Mouse (Mus musculus) lung, postnatal 25 days (tissue): ENCODE measurements around the gene Il12rb2.

Experiments
- DNase-seq: peaks from one replicate; pipeline ENCODE4 v3.0.0; 2022; ENCODE audit warnings: low spot score

The Il12rb2 gene

DNA sequence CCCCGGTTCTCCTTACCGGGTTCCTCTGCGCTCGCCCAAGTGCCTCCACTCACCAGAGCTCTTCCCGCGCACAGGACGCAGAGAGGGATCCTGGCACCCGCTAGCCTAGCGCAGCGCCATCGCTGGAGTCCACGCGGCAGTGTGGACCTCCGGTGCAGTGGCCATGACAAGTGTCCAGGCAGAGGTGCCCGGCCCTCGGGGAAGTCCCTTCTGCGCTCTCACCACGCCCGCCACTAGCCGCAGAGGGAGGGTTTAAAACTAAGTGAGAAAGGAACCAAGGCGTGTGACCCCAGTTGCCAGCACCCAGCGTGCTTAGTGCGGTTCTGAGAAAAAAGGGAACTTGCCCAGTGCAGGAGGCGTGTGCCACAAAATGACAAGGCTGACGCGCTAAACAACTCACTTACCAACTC is at the start of gene Il12rb2:
Gene Il12rb2, minus strand, starts transcription at position 207 of the 410 bp plus-strand sequence.
- peak; percentile 47 for DNase-seq

DNA sequence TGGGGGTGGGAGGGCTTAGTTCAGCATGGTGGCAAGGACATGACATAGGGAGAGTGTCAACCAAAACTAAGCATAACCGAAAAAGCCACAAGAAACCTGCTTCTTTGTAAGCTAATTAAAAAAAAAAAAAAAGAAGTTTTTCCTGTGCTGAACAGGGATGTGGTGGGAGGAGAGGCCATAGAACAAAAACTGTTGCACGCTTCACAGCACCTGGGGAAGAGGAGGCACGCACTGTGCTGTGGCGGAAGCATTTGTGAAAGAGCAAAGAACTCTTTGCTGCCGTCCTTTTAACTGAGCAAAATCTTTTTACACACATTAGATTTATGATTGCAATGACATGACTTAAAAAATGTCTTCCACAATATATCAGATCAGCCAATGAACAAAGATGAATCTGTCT is 45.8 kb upstream of the Il12rb2 start:
- no peak for DNase-seq

DNA sequence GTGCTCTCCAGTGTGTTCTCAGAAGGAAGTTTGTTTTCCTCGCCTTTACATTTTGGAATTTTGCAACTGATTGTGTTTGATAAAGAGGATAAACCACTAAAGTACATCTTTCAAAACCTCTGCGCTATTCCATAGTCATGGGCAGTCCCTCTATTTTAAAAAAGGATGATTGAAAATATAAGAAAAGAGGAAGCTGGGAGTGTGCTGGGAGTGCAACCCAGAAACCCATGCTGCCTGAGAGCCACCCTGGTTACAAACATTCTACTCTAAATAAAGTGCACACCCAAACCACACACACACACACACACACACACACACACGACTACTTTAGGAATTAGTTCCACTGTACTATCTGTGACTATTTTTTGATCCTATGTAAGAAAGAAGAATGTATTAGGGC is 40.6 kb upstream of the Il12rb2 start:
- DNase-seq, result no peak

DNA sequence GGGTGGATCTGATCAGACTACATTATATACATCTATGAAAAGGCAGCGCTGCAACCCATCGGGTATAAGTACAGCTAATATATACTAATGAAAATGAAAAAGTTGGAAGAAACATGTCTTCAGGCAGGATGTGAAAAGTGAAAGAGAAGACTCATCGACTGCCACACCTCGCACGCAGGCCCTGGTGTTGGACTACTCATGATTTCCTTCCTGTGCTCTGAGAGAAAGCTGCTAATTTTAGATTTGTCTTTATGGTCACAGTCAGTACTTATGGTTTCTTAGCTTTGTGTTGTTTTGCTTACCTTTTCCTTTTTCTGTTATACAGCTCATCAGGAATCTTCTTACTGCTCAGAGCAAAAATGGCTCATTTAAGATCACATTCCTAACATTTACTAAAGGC is 39.3 kb upstream of the Il12rb2 start:
- no peak for DNase-seq

DNA sequence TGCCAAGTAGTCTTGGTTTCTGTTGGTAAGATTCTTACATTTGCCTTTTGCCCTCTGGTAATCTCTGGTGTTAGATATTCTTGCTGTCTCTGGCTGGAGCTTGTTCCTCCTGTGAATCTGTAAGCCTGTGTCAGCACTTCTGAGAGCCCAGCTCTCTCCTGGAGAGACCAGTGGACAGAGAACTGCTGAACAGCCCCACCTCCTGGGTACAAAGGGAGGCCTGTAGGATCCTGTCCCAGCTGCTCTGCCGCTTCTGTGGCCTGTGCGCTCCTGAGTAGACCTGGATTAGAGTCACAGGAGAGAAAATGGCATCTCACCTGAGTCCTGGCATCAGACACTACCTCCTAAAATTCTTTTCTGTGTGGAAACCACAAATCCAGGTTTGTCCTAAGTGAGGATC is 37.4 kb upstream of the Il12rb2 start:
- no peak for DNase-seq

DNA sequence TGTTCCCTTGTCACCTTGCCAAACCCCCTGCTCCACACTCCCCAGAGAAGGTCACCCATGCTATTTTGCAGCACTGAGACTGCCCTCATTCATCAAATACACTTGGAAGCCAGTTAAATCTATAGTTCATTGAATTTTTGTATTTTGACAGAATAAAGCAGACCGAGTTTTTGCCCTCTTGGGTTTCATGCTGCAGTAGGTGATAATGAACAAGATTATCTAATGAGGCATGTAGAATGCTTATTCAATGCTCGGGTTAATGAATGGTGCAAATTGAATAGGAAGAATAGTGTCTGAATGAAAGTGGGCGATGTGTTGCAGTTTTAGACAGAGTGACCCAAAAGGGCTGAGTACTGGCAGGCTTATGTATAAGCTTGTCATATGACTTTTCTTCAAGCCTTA is 29.3 kb upstream of the Il12rb2 start:
- no peak for DNase-seq

DNA sequence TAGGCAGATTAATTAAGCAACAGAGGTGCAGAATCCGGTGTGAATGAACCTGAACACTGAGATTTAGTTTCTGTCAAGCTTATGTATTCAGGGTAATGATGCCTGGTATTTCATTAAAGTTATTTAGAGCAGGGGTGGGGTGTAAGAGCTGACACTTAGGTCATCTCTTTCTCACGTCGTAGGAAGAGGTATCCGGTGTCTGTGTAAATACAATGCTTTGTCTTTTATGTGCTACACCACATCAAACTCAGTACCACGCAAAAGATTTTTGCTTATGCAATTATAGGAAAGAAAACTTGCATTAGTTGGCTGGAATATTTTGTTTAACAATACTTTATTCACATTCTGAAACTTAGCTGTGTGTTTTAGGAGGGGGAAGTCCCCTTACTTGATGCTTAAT is 23.6 kb upstream of the Il12rb2 start:
- no peak for DNase-seq

DNA sequence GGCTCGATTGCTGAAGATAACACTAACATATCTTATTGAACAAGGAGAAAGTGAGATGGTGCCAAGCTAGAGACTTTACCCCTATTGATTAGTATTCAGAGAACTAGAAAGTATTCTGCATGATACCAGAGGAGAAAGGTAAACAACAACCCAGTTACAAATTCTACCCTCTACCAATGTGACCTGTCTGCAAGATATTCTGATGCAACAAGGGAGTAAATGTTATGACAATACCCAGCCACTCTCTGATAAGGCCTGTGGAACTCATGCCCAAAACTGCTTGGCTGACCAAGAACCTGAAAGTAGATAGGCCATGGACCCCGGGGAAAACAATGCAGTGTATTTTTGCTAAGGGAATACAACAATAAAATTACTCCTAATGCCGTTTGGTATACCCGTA is 10.2 kb downstream of the Il12rb2 start:
- DNase-seq, result no peak

DNA sequence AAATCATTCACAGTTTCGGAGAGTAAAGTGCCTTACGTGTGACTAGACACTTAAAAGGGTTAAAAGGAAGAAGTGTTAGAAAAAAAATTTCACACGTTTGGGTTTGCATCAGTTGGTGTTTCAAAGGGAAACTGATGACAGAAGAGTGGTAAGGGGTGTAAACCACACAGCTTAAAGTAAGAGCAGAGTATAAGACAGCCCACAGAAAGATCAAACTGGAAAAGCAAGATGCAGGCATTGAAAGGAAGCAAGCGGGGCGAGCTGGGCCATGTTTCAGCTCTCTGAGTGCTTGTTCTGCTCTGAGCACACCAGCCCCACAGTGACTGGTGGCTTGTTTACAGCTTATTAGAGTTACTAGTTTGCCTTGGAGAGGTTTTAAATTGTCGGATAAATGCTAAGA is 27.9 kb downstream of the Il12rb2 start:
- peak; percentile 20 for DNase-seq

DNA sequence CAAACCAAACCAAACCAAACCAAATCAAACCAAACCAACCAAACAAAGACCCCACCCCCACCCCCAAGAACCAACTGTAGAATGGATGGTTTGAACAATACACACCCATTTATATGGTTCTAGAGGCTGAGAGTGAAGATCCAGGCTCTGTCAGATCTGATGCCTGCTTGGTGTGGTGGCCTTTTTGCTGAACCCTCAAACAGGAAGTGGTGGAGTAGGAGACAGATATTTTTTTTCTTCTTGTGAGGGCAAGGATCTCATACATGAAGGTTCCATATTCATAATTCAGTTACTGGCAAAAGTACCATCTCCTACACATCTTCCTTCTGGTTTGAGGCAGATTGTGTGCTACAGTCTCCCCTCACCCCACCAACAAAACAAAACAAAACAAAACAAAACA is 36.5 kb downstream of the Il12rb2 start:
- DNase-seq, result no peak

DNA sequence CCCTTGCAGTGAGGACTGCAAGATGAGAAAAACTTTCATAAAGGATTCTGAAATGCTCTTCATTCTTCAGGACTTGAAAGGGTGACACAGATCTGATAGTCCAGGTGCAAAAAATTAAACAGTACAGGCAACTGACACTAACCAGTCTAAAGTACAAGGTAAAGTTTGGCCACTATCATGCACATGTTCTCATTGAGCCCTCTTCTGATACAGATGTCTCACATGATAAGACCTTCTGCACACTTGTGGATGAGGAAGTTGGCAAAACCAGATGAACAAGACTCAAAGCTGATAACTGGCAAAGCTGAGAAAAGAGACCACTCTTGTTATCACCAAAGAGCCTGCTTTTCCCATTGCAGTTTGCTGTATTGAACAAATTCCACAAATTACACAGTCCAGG is 38.0 kb downstream of the Il12rb2 start:
- DNase-seq, result no peak

DNA sequence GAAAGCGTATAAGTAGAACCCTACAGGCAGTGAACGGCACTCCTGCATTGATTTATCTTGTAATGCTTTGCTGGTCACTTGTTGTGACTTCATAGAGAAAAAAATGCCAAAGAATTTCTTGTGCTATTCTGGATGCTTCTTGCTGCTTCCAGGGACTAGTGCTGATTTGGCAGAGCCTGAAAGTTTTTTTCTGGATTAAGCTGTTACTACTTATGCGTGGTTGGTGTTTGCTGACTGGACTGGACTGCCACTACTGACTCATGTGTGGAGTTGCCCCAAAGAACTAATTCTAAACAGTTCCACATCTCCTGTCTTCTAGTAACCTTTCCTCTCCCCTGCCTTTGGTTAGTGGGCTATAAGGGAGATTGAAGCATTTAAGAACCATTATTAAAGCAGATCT is 52.2 kb downstream of the Il12rb2 start:
- DNase-seq, result no peak

DNA sequence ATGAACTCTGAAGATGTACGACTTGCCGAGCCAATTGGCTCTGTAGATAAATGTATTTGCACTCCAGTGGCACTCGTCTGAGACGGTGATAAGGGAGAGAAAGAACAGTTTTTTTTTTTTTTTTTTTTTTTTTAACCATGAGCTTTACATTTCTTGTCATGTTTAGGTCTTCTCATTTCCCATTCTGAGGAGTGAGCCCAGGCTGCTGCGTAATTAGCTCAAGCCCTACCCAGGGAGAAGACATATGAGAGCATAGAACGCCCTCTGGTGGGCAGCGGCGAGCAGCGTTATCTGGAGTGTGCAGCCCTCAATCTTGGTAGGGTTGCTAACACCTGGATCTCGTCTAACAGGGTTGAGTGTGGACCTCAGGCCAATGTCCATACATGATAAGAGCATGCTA is 57.5 kb downstream of the Il12rb2 start:
- peak; percentile 58 for DNase-seq

DNA sequence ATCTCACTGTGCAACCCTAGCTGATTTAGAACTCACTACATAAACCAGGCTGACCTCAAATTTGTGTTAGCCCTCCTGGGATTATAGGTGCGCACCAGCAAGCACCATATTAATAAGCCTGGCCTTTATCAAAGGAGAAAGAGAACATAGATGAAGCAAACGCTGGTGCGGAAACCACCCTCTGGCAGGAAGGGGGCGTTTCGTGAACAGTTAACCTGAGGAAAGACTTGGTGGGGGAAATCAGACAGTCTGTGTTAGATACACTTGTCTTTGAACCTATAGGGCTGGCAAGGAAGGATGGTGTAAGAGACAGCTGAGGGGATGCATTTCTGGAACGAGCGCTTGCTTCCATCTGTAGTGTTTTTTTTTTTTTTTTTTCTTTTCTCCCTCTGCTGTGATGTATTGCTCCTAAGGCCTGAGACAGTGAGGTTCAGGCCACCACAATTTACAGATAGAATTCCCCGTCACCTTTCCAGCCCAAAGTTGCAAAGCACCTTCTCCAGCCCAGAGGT is 58.1 kb downstream of the Il12rb2 start:
- no peak for DNase-seq

DNA sequence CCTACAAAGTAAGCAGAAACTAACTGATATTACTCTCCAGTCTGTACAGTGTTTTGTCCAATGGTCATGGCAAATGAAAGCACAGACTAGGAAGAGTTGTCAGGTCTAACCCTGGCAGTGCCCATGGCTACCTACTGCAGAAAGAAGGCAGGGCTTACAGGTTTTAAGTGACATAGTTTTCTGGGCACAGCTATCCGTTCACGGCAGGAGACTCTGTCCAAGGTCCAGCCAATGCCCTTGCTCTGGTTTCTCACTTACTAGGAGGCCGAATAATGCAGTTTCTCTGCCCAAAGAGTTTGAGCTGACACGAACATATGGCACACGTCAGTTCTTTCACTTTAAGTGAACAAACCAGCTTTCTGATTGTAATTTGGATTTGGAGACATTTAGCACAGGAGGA is 58.9 kb downstream of the Il12rb2 start:
- DNase-seq, result no peak

DNA sequence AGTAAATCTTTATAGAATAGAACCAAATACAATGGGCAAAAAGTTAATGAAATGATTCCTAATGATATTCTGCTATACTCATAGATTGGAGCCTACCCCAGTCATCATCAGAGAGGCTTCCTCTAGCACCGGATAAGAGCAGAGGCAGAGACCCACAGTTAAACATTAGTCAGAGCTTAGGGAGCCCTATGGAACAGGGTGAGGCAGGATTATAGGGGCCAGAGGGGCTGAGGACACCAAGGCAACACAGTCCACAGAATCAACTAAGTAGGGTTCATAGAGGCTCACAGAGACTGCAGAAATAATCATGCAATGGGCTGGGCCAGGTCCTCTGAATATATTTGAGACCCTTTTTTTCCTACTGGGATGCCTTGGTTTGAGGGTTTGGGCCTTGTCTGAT is 61.3 kb downstream of the Il12rb2 start:
- DNase-seq, result no peak

DNA sequence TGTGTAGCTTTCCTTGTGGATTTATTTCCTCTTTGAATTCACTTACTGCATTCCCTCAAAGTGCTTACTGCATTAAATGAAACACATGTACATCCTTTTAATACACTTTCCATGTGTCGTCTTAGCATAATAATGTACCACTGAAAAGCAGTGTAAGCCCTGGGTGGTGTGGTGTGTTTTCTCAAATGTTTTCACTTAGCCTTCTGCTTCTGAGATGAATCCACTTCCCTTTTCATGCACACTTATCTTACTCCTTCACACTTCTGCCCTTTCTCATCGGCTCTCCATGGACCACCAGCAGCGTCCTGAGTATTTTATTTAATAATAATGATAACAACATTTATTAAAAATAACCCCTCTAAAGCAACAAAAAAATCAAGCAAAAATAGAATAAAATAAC is 66.2 kb downstream of the Il12rb2 start:
- DNase-seq, result no peak

DNA sequence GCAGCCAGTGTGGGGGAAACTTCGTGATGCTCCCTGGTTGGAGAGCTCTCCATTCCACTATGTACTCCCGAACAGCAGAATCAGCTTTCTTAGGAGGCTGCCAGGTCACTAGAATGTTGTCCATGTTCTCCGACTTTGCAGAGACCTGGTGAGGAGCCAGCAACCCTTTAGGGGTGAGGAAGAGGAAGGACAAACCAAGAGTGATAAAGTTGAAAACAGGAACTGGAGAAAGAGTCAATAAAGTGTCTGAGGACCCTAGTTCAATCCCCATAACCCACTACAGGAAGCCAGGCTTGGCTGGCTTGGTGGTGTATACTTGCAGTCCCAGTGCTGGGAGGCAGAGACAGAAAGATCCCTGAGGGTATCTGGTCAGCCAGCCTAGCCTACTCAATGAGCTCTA is 67.0 kb downstream of the Il12rb2 start:
- DNase-seq, result no peak

DNA sequence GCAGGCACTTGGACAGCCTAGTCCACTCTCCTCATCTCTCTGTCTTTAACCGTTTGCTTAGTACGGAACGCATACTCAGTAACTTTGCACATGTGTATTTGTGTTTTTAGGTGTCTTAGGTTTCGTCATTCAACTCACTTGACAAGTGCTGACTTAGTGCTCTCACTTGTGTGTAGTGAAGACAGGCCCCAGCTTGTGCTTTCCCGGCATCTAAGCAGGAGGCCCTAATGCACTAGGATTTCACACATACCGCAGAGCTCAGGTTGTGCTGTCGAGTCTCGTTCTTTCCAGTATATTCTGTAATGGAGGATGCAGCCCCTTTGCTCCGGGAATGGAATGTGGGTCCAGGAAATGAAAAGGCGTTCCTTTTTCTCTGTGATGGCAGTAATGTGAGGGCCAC is 72.8 kb downstream of the Il12rb2 start:
- no peak for DNase-seq

DNA sequence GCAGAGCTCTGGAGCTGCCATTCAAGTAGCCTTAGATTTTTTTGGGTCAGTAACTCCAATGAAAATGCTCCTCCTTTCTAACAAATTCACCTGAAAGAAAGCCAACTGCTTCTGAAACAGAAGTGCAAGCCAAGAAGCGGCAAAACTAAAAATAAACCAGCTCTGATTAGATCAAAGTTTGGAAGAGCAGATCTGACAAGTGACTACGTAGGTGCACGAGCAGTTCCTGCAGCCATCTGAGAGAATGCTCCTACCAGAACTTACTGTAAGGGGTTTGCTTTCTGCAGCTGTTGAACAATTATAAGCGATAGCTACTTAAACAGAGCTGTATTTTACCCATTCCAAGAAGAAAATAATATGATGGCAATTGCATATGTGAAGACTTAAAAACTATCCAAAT is 73.5 kb downstream of the Il12rb2 start:
- DNase-seq, result no peak

DNA sequence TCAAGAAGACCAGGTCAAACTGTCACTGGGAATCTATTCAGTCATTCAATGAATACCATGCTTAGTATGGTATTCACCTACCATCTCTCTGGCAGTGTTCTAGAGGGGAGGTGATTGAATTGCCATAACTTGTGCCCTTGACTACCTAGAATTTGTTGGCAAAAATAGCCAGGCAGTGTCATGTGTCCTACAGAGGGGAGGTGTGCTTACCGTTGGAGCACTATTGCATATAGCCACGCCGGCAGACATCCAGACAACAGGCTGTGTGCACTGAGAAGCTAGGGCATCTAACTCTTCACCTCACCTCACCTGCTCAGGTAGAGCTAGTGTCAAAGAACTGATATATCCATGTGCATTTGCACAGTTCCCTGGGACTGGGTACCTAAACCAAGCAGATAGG is 74.8 kb downstream of the Il12rb2 start:
- no peak for DNase-seq

DNA sequence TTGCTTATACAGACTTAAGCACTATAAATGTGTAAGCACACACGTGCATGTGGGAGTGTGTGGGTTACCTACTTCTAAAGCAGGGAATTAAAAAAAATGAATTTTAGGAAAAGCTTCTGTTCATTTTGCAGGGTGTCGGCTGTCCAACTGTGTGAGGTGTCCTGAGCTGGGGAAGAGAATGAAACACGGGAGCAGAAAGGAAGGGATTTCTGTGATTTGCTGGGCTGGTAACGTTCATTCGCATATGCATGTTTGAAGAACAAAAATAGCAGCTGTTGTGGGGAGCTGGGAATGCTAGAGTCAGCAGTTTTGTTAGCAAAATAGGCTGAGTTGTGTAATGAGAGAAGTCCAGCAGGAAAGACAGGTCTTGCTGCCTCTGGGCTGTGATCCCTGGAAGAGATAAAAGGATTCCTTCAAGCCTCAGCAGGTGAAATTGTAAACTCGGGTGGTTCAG is 75.3 kb downstream of the Il12rb2 start:
- DNase-seq, result peak; percentile 29

DNA sequence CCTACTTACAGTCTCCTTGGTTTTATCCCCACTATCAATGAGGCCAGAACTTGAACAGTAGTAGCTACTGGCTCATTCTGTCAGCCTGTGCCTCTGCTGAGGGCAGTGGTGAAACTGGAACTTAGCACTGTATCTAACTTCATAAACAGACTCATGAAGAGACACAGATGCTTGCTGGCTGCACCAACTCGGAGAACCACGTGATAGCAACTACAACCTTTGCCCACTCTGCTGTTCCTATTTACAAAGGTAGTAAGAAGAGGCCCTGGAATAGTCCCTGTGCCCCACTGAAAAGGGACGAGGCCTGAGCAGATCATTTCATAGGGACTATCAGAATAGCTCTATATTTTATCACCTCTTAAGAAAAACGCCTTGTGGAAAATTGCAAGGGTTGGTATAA is 75.7 kb downstream of the Il12rb2 start:
- DNase-seq, result no peak

DNA sequence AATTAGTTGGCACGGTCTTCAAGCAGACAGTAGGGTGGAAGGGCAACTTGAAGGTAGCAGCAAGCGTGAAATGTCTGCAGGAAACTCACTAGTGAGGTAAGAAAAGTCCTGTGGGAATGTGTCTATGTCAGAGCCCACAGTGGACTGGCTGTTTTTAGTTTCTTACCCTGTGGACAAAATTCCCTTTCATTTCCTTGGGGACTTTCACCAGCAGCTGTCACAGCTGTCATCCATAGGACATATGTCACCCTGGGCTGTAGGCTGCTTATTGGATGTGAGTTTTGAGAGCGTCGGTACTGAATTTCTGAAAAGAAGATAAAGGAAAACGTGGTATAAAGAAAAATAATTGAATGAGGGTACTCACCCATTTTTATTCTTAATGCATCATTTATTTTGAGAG is 77.2 kb downstream of the Il12rb2 start:
- DNase-seq, result no peak

DNA sequence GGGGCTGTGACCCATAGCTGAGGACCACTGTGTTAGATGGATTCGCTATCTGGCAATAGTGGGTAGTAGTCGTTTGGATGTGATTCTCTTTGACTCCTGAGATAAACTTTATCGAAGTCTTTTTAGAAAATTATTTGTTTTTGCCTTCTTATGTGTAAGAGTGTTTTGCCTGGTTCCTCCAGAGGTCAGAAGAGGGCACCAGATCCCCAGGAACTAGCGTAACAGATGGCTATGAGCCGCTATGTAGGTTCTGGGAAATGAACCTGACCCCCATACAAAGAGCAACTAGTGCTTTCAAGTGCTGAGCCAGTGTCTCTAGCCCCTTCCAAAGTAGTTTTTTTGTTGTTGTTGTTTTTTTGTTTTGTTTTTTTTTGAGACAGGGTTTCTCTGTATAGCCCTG is 79.9 kb downstream of the Il12rb2 start:
- no peak for DNase-seq
